Mouse (Mus musculus) left cerebral cortex, postnatal 14 days (tissue): ENCODE results near the gene Nppb. TPM values are rescaled to one million over a fixed set of nuclear protein-coding genes. Genes with fewer than 3 reads are reported as not detected.

Experiments used
- DNase-seq, 2 experiments: peaks; one replicate each; pipeline ENCODE4 v3.0.0; 2021 to 2022; ENCODE audit warnings: low spot score in 2 of 2, mixed read lengths in 1 of 2
- intact Hi-C: fragments of 180-260 bp; cut with DNase I; formaldehyde crosslinking; loops from one replicate; pipeline ENCODE4 v1.15.1; 2025
- long read RNA-seq, 2 experiments: library from polyadenylated mRNA; stranded (forward); transcript quantifications; one replicate each; pipeline ENCODE4 v2.0.0; 2021
- total RNA-seq, 2 experiments: library from RNA; stranded (reverse); gene quantifications; 2 replicates each; pipeline ENCODE4 v1.2.3; 2021

Gene Nppb
- not detected for total RNA-seq
- long read RNA-seq, experiment 1, result 0 reads
- long read RNA-seq, experiment 2, result 0 reads

DNA sequence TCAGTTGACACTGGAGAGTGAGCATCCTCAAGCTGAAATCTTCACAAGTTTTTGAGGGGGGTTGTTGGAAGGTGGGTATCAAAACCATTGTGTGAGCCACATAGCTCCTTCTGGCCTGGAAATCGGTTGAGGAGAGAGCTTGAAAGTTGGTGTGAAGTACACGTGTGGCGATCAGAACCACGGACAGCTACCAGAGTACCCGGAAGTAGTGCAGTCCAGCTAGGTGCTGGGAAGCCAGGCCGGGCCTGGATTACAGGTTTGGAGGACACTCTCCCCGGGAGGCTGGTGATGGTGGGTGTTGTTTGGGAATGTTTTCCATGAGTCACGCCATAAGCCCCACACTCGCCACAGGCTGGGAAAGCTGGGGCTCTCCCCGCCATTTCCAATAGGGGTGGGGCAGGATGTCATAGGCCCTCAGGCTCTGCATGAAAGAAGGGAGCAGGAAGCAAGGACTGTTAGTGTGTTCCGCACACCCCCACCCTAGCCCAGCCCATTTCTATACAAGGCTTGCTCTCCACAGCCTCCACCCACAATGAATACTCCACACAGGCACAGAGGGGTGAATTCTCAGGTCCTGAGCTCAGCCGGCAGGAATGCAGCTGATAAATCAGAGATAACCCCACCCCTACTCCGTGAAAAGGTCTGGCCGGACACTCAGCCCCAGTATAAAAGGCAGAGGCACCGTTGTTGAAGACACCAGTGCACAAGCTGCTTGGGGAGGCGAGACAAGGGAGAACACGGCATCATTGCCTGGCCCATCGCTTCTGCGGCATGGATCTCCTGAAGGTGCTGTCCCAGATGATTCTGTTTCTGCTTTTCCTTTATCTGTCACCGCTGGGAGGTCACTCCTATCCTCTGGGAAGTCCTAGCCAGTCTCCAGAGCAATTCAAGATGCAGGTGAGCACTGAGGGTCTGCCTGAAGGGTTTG is at the start of gene Nppb:
Gene Nppb, plus strand, starts transcription at position 584 of the 928 bp plus-strand sequence.
- DNase-seq, result no peak
- intact Hi-C loops, result no loop called here

DNA sequence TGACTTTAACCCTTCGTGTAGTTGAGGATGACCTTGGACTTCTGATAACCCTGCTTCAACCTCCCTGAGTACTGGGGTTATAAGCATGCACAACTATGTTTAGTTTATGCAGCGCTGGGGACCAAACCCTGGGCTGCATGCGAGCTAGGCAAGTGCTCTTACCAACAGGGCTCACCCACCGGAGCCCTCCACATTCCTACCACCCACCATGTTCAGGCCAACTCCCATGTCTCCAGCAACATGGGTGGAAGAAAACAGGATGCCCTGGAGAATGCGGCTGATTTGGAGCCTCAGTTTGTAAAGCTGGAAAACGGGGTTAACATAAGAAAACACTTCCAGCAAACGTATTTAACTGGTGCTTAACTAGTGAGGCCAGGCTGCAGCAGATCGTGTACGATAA is 49.7 kb upstream of the Nppb start:
- DNase-seq, result no peak
- intact Hi-C loops, result no loop called here

DNA sequence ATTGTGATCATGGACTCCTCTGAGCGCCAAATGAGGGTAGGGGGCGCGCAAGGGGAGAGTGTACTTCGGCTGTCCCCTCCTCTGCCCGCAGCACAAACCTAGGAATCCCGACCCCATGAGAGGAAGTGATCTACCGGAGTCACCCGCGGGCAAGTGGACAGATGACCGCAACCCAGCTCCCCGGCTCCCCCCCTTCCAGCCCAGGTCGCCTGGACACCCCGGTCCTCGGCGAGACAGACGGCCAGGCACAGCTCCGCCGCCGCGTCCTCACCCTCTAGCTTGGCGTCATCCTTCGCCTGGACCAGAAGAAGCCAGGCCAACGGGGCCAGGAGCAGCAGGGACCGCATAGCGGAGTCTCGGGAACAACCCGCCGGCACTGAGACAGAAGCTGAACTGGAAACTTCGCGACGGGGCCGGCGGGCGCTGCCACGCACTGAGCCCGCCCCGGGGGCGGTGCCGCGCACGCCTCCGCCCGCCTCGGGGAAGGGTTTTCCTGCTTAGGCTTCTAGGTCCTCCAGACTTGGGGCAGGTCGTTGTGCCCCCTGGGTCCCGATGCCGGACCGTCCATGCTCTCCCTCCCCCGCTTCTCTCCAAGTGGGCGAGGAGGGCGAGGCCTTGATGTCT is 49.1 kb upstream of the Nppb start, which contains the start of gene Plod1:
Gene Plod1, minus strand, starts transcription at position 437 of the 624 bp plus-strand sequence.
- intact Hi-C loops, result no loop called here

DNA sequence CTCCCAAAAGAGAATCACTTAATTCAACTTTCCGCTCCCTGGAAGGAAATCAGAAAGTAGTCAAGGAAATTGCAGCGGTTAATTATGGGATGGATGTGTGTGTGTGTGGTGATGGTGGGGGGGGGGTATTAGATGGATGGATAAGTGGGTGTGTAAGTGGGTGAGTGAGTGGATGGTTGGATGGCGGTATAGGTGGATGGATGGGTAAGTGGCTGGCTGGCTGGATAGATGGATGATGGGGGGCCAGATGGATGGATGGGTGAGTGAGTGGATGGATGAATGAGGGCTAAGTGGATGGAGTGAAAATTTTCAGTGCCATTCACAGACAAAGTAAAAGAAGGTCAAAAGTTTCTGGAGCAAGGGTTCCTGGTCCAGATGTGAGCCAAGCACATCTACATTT is 48.6 kb upstream of the Nppb start:
- intact Hi-C loops, result no loop called here
- no peak for DNase-seq

More for the DNA sequence above, 49.1 kb upstream of the Nppb start, which contains the start of gene Plod1:
- peak; percentile 58 to 76 for DNase-seq

DNA sequence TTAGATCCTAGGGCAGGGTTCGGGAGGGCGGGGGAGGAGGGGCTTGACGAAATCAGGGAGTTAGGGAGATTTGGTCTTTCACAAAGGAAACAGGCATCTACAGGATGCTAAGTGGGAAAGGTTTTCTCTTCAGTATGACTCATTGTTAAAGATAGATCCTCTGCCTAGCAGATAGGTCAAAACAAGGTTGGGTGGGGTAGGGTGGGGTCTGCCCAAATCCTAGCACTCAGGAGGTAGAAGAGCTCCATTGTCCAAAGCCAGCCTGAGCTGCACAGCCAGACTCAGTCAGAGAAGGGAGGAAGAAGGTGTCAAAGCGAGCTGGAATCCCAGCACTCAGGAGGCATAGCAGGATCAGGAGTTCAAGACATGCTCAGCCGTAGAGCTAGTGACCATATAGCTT is 48.1 kb upstream of the Nppb start:
- DNase-seq, result no peak
- intact Hi-C loops, result no loop called here

DNA sequence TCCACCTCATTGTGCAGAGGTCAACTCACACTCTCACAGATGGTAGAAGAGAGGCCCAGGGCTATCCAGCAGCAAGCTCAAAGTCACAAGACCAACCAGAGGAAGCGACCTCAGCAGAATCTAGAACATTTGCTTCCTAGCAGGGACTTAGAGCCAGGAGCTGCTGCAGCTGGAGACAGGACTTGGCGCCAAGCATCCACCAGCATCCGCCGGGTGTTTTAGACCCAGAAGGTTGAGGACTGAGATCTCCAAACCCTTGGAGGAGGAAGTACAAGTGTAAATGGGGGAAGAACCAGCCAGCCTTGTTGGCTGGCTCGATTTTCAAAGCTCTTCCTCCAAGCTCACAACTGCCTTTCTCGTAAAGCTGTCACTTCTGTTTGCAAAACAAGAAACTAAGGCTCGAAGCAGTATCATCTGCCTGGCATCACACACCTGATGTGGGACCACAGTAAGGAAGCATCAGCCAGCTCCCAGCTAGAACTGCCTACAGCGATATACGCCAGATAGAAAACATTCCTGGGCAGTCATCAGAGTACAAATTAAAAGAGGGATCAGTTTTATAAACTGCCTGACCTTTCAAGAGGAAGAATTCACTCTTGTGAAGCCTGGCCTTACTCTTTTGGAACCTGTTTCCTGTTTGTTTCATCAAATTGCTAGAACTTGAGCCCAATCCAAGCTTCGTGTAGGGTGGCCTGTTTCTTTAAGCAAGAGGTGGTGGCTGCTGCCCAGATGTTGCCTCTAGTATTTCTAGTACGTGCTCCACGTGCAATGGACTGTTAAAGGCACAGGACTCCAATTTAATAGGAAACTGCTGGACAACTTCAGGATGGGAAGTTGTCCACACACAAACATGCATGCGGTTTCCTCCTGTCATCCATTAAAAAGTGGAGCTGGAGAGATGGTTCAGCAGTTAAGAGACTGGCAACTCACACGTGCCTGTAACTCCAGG is 47.2 kb upstream of the Nppb start:
- intact Hi-C loops, result no loop called here
- DNase-seq, result peak; percentile 20 to 57

DNA sequence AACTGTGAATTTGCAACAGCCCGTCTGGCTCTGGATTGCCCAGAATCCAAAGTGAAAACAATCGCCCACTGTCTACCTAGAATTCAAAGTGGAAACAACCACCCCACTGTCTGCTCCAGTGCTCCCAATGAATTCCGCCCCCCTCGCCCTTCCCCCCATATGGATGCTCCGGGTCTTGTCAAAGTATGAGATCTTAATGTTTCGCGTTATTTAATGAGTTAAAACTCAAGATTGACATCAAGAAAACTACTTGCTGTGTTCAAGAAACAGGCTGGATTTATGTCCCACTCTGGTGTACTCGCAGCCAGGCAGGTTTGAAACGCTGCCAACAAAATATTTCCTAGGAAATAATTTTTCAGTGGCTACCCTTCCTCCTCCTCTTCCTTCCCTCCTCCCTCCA is 45.5 kb upstream of the Nppb start:
- intact Hi-C loops, result no loop called here
- peak in 1 of 2 experiments; percentile 22 for DNase-seq

DNA sequence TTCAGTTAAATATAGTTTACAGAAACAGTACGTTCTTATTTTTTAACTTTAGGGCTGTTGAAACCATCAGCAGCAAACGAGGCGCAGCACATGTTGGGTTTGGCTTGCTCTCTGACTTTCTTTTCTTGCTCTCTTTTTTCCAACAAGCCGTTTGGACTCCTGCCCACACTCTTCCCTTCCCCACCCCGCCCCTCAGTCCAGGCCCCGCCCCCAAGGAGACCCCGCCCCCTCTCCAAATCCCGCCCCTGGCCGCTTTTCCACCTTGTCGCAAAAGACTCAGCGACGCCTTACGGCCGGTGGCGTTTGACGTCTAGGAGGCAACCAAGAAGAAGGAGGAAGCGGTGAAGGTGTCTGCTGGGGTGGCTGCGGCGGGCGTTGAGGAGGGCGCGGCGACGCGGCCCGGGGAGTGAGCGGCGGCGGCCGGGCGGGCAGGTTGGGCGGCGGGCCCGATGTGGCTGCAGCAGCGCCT is 45.0 kb upstream of the Nppb start, which contains the start of gene 2510039O18Rik:
Gene 2510039O18Rik, plus strand, starts transcription at position 320 of the 469 bp plus-strand sequence.
- intact Hi-C loops, result no loop called here
- peak; percentile 87 for DNase-seq

DNA sequence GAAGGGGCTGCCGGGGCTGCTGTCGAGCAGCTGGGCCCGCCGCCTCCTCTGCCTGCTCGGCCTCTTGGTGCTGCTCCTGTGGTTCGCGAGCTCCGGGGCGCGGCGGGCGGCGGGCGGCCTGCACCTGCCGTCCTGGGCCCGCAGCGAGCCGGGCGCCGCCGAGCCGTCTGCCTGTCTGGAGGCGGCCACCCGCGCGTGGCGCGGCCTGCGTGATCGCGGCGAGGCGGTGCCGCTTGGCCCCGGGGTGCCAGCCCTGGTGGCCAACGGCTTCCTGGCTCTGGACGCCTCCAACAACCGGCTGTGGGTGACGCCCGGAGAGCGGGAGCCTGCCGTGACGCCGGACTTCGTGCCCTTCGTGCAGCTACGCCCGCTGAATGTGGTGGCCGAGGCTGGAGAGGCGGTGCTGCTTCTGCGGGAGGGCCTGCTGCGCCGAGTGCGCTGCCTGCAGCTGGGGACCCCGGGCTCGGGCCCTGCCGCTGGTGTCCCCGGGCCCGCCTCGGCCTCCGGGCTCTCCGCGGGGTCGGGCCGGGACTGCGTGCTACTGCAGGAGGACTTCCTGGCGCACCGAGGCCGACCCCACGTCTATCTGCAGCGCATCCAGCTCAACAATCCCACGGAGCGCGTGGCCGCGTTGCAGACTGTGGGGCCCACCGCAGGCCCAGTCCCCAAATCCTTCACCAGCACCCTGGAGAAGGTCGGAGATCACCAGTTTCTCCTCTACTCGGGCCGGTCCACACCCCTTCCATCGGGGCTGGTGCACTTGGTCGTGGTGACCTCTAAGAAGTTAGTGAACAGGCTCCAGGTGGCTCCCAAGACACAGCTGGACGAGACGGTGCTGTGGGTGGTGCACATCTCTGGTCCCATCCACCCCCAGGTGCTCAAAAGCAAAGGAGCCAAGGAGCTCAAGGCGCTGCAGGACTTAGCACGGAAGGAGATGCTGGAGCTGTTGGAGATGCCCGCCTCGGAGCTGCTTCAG is 44.3 kb upstream of the Nppb start:
- DNase-seq, result no peak

DNA sequence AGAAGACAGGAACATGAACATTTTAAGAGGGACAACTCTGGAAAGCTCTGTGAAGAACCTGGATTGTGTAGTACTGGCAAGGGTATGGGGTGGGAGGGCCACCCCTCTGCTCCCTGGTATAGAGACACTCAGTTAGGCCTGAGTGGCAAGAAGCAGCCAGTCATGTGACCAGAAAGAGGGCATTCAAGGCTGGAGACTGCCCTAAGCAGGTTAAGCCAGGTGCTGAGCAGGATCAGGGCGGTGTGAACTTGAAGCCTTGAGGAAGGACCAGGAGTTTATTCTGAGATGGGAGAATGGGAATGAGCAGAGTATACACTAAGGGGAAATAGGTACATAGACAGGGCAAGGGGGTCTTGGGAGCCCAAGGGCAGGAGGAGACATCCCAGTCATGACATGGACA is 42.6 kb upstream of the Nppb start:
- intact Hi-C loops, result no loop called here
- DNase-seq, result no peak

More for the DNA sequence above, 44.3 kb upstream of the Nppb start:
- intact Hi-C loops, result no loop called here

DNA sequence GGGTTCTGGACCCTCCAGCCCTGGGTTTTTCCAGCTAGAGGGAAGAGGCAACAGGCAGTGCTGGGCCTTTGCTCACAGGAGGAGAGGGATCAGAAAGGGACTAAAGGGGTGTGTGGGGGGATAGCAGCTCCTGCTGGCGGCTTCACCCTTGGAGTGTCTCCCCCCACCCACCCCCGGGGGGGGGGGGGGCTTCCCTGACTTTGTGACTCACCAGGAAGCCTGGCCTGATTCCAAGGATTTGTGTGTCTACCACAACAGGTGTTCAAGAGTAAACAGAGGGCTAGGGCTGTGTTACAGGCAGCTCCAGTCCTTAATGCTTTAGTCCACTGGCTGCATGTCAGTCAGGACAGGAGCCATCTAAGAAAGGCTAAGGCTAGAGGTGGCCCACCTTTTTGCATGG is 38.1 kb upstream of the Nppb start:
- intact Hi-C loops, result no loop called here
- no peak for DNase-seq

DNA sequence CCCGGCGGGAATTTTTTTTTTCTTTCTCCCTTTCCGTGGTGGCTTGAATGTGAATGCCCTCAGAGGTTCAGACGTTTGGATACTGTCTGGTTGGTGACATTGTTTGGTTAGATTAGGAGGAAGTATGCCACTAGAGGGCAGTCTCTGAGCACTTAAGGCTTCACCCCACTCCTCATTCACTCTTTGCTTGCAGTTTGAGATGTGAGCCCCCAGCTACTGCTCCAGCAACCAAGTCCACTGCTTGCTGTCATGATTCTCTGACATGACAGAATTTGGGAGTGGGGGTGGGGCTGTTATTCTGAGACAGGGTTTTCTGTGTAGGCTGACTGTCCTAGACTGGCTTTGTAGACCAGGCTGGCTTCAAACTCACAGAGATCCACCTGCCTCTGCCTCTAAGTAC is 32.0 kb upstream of the Nppb start:
- intact Hi-C loops, result no loop called here
- peak; percentile 72 to 75 for DNase-seq

DNA sequence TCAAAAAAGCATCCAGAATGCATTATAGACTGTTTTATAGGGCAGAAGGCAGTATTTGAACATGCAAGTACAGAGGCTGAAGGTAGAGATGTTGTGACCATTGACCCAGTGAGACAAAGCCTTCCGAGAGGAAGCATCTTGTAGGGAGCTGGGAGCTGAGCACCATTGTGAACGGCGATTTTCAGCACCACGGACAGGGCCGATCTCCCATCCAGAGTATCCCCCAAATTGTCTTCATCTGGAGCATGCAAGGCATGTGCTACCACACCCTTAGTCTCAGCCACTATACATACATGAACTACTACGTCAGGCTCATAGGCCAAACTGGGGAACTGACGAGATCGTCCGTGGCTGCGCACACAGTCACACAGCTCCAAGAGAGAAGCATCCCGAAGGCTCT is 28.4 kb upstream of the Nppb start:
- no peak for DNase-seq
- intact Hi-C loops, result no loop called here

DNA sequence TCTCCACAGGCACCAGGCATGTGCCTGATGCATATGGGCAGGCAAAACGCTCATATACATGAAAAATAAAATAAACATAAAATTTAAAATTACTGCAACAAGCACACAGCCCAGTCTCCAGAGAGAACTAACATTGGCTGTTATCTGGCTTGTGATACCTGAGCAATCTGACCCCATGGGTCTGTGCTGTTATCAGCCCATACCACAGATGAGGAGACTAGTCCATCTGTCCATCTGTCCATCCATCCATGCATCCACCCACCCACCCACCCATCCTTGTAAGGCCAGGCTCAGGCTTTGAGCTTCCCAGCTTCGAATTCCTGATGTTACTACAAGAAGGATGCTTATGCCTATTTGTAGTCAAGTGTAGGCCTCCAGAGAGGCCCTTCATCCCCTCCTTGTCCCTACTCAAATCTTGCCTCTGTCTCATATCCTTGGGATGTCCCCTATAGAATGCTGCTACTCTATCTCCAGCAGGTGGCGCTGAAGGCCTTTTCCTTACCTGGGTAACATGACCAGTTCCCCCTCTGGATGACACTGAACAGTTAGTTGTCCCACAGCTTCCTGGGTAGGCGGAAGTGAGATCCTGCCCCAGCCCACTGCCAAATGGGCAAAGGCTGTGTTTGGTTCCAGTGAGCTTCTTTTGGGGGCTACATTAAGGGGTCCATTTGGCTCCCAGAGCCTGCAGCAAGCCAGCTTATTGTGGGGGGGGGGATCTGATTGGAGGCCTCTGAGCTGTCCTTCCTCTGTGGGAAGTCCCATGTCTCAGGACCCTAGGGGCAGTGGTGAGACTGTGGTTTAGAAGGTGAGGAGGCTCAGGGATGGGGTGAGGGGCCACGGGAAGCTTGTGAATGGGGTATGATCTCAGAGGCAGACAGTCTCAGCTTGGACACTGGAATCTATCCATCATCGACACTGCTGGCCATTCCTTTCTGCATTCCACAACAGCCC is 25.4 kb upstream of the Nppb start:
- peak; percentile 74 to 80 for DNase-seq
- intact Hi-C loops, result loop anchor here (2.0 kb wide), 1 partner anchor 49 kb away; no protein-coding TSS in a partner anchor

DNA sequence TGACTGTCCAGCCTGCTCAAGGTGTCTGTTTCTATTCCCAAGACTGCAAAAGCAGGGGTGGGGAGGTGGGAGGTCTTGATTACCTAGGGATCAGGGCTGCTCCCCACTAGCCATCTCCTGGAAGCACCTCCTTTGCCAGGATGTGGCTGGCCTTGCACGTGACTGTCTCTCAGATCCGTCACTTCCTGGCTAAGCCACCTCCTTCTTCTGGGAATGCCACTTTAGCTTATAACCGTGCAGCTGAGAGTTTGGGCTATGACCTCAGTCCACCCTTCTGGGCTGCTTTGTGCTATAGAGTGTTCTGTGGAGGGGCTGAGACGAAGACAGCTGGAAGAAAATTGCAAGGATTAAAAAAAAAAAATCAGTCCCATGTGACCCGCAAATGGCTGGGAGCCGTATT is 22.8 kb upstream of the Nppb start:
- no peak for DNase-seq
- intact Hi-C loops, result no loop called here

DNA sequence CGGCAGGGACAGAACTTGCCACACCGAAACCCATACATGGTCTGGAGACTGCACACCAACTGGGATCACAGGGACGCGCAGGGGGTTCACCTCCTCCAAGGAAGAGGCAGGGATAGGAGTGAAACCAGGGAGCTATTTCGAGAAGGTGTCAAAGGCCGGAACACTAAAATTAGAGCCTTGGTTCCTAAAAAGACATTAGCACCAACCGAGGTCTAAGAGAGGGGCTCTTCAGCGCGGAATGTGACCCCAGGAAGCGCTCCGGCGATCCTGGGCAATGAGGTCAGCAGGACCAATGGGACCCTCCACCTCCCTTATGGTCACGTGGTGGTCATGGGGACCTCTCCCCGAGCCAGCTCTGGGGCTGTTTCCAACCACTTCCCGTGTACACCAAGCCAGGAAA is 22.0 kb upstream of the Nppb start:
- no peak for DNase-seq
- intact Hi-C loops, result no loop called here

DNA sequence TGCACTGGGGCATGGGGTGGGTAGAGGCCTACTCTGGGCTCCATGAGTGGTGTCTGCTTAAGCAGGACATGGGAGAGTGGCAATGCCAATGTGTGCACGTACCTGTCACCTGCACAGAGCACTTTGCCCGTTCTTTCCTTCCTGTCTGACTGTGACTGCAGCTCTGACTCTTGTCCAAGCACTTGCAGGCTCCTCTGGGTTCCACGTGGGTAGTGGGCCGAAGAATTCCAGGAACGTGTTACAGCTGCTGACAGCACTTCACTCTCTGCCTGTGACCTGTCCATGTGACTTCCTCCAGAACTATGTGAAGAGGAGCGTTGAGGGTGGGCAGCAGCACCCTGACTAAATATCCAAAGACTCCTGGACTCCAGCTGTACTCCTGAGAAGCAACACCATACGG is 19.9 kb upstream of the Nppb start:
- intact Hi-C loops, result no loop called here
- no peak for DNase-seq
